Mouse (Mus musculus): Measurements from ENCODE around the gene Olfr251. TPM values are rescaled to one million over a fixed set of nuclear protein-coding genes. Genes with fewer than 3 reads are reported as not detected.
"Not testable (repeated sequence)": the region's sequence is repeated elsewhere in the genome, so short reads cannot be mapped to it uniquely, and the experiment has no call there.

Gene Olfr251
- total RNA-seq (2021) (not detected), polyA plus RNA-seq (2012; rRNA removed) (not detected in 2 replicates)
- long read RNA-seq = 0 reads

GRCm38 (mm10) chr9:38376786-38377185 is at the start of gene Olfr251:
Gene Olfr251 (plus strand): TSS chr9:38377086.
- DNase-seq = no peak

- DNase-seq = no peak
Measured at GRCm38 (mm10) chr9:38328760-38329159, 48.1 kb upstream of the Olfr251 start, which contains the start of gene Olfr25. Gene Olfr25 (plus strand): TSS chr9:38329060.

- no peak for DNase-seq
Measured at GRCm38 (mm10) chr9:38348111-38348510, 28.8 kb upstream of the Olfr251 start, which contains the start of gene Olfr898. Gene Olfr898 (plus strand): TSS chr9:38348411.

- DNase-seq = no peak
Measured at GRCm38 (mm10) chr9:38366596-38366995, 10.3 kb upstream of the Olfr251 start, which contains the start of gene Olfr250. Gene Olfr250 (plus strand): TSS chr9:38366896.

- DNase-seq = no peak
Measured at GRCm38 (mm10) chr9:38401398-38401797, 24.5 kb downstream of the Olfr251 start, which contains the start of gene Olfr147. Gene Olfr147 (plus strand): TSS chr9:38401698.

GRCm38 (mm10) chr9:38407502-38407901 is 30.6 kb downstream of the Olfr251 start:
- DNase-seq = not testable (repeated sequence)

- DNase-seq = not testable (repeated sequence)
Measured at GRCm38 (mm10) chr9:38413502-38413901, 36.6 kb downstream of the Olfr251 start.

GRCm38 (mm10) chr9:38423801-38424200 is 46.9 kb downstream of the Olfr251 start:
- no peak for DNase-seq

GRCm38 (mm10) chr9:38427026-38427425 is 50.1 kb downstream of the Olfr251 start:
- no peak for DNase-seq

- DNase-seq = no peak
Measured at GRCm38 (mm10) chr9:38429155-38429554, 52.3 kb downstream of the Olfr251 start, which contains the start of gene Olfr901. Gene Olfr901 (plus strand): TSS chr9:38429455.

Other genes starting within 250 kb of the Olfr251 start
- gene Olfr890, start 234.6 kb upstream of the Olfr251 start, total RNA-seq (2021) = not detected
- gene Olfr890, start 234.6 kb upstream of the Olfr251 start, polyA plus RNA-seq (2012; rRNA removed) = not detected in 2 replicates
- not detected for gene Olfr891, start 196.3 kb upstream of the Olfr251 start, total RNA-seq (2021)
- not detected in 2 replicates for gene Olfr891, start 196.3 kb upstream of the Olfr251 start, polyA plus RNA-seq (2012; rRNA removed)
- not detected for gene Olfr893, start 168.7 kb upstream of the Olfr251 start, total RNA-seq (2021)
- not detected in 2 replicates for gene Olfr893, start 168.7 kb upstream of the Olfr251 start, polyA plus RNA-seq (2012; rRNA removed)
- gene Olfr894, start 159.0 kb upstream of the Olfr251 start, total RNA-seq (2021) = not detected
- gene Olfr894, start 159.0 kb upstream of the Olfr251 start, polyA plus RNA-seq (2012; rRNA removed) = not detected in 2 replicates
- gene Olfr143, start 124.3 kb upstream of the Olfr251 start, total RNA-seq (2021) = not detected
- gene Olfr143, start 124.3 kb upstream of the Olfr251 start, polyA plus RNA-seq (2012; rRNA removed) = not detected in 2 replicates
- gene Olfr895, start 109.2 kb upstream of the Olfr251 start, total RNA-seq (2021) = not detected
- gene Olfr895, start 109.2 kb upstream of the Olfr251 start, polyA plus RNA-seq (2012; rRNA removed) = not detected in 2 replicates
- gene Olfr896-ps1, start 86.0 kb upstream of the Olfr251 start, total RNA-seq (2021) = not detected
- gene Olfr896-ps1, start 86.0 kb upstream of the Olfr251 start, polyA plus RNA-seq (2012; rRNA removed) = not detected in 2 replicates
- gene Olfr25, start 48.0 kb upstream of the Olfr251 start, total RNA-seq (2021) = not detected
- gene Olfr25, start 48.0 kb upstream of the Olfr251 start, polyA plus RNA-seq (2012; rRNA removed) = not detected in 2 replicates
- gene Olfr898, start 28.7 kb upstream of the Olfr251 start, total RNA-seq (2021) = not detected
- not detected in 2 replicates for gene Olfr898, start 28.7 kb upstream of the Olfr251 start, polyA plus RNA-seq (2012; rRNA removed)
- gene Olfr250, start 10.2 kb upstream of the Olfr251 start, total RNA-seq (2021) = not detected
- gene Olfr250, start 10.2 kb upstream of the Olfr251 start, polyA plus RNA-seq (2012; rRNA removed) = not detected in 2 replicates
- gene Olfr147, start 24.6 kb downstream of the Olfr251 start, total RNA-seq (2021) = not detected
- not detected in 2 replicates for gene Olfr147, start 24.6 kb downstream of the Olfr251 start, polyA plus RNA-seq (2012; rRNA removed)
- gene Olfr901, start 52.4 kb downstream of the Olfr251 start, total RNA-seq (2021) = not detected
- not detected in 2 replicates for gene Olfr901, start 52.4 kb downstream of the Olfr251 start, polyA plus RNA-seq (2012; rRNA removed)
- not detected for gene Olfr902, start 70.6 kb downstream of the Olfr251 start, total RNA-seq (2021)
- gene Olfr902, start 70.6 kb downstream of the Olfr251 start, polyA plus RNA-seq (2012; rRNA removed) = not detected in 2 replicates
- gene Olfr904, start 86.1 kb downstream of the Olfr251 start, total RNA-seq (2021) = not detected
- gene Olfr904, start 86.1 kb downstream of the Olfr251 start, polyA plus RNA-seq (2012; rRNA removed) = not detected in 2 replicates
- not detected for gene Olfr905, start 94.0 kb downstream of the Olfr251 start, total RNA-seq (2021)
- not detected in 2 replicates for gene Olfr905, start 94.0 kb downstream of the Olfr251 start, polyA plus RNA-seq (2012; rRNA removed)
- gene Olfr906, start 110.0 kb downstream of the Olfr251 start, total RNA-seq (2021) = not detected
- gene Olfr906, start 110.0 kb downstream of the Olfr251 start, polyA plus RNA-seq (2012; rRNA removed) = not detected in 2 replicates
- gene Olfr907, start 118.7 kb downstream of the Olfr251 start, total RNA-seq (2021) = not detected
- gene Olfr907, start 118.7 kb downstream of the Olfr251 start, polyA plus RNA-seq (2012; rRNA removed) = not detected in 2 replicates
- not detected for gene Olfr911-ps1, start 144.5 kb downstream of the Olfr251 start, total RNA-seq (2021)
- not detected in 2 replicates for gene Olfr911-ps1, start 144.5 kb downstream of the Olfr251 start, polyA plus RNA-seq (2012; rRNA removed)
- not detected for gene Olfr910, start 160.8 kb downstream of the Olfr251 start, total RNA-seq (2021)
- gene Olfr910, start 160.8 kb downstream of the Olfr251 start, polyA plus RNA-seq (2012; rRNA removed) = not detected in 2 replicates
- not detected for gene Olfr912, start 203.1 kb downstream of the Olfr251 start, total RNA-seq (2021)
- gene Olfr912, start 203.1 kb downstream of the Olfr251 start, polyA plus RNA-seq (2012; rRNA removed) = not detected in 2 replicates
- gene Olfr913, start 215.7 kb downstream of the Olfr251 start, total RNA-seq (2021) = not detected
- gene Olfr913, start 215.7 kb downstream of the Olfr251 start, polyA plus RNA-seq (2012; rRNA removed) = not detected in 2 replicates
- gene Olfr914, start 228.0 kb downstream of the Olfr251 start, total RNA-seq (2021) = not detected
- gene Olfr914, start 228.0 kb downstream of the Olfr251 start, polyA plus RNA-seq (2012; rRNA removed) = not detected in 2 replicates